Comparison of ENCODE assay signal across 16 mouse cellular contexts in genomic region chr5:21358648-21359047, GRCm38 (mm10).
"Had no signal": no experiment of that assay in that cellular context is flagged by ENCODE, and none has a peak within 500 bp of the region (broad histone marks: within the 10 kb centered on the region; RNA-seq: fewer than 3 reads in every experiment).

No protein-coding gene starts in this region.

- H3K9me3 ChIP-seq: neural tube, embryonic 13.5 days; neural tube, embryonic 15.5 days; stomach, embryonic 15.5 days had no signal

- H3K4me2 ChIP-seq: neural tube, embryonic 13.5 days; neural tube, embryonic 15.5 days; stomach, embryonic 15.5 days had no signal

- H3K27me3 ChIP-seq: neural tube, embryonic 13.5 days; neural tube, embryonic 15.5 days; stomach, embryonic 15.5 days had no signal

- H3K9ac ChIP-seq: neural tube, embryonic 13.5 days; neural tube, embryonic 15.5 days; stomach, embryonic 15.5 days had no signal

- H3K27ac ChIP-seq: neural tube, embryonic 13.5 days; neural tube, embryonic 15.5 days; stomach, embryonic 15.5 days; stomach, postnatal 0 days had no signal

- DNase-seq: retina, postnatal 1 day; right cerebral cortex, adult 18-20 months; right cerebral cortex, postnatal 14 days; right cerebral cortex, postnatal 25 days; right cerebral cortex, postnatal 4 days; spleen, adult 18-20 months; thymus, adult 18-20 months; thymus, adult 2 months; thymus, postnatal 14 days; thymus, postnatal 25 days; thymus, postnatal 36 days; thymus, postnatal 4 days had no signal

- H3K36me3 ChIP-seq: neural tube, embryonic 13.5 days; neural tube, embryonic 15.5 days; stomach, embryonic 15.5 days had no signal

- H3K4me3 ChIP-seq: neural tube, embryonic 13.5 days; neural tube, embryonic 15.5 days; stomach, embryonic 15.5 days had no signal

- H3K4me1 ChIP-seq: stomach, embryonic 15.5 days had no signal
